Mouse (Mus musculus): ENCODE measurements at regions not wholly inside any gene's neighbourhood (a gene's known extent, or its start where the extent isn't known, plus 50 kb on each side); places are given as distances from the start of the nearest gene placed in this dataset.
"Not testable (repeated sequence)": the region's sequence is repeated elsewhere in the genome, so short reads cannot be mapped to it uniquely, and the experiment has no call there.

DNA sequence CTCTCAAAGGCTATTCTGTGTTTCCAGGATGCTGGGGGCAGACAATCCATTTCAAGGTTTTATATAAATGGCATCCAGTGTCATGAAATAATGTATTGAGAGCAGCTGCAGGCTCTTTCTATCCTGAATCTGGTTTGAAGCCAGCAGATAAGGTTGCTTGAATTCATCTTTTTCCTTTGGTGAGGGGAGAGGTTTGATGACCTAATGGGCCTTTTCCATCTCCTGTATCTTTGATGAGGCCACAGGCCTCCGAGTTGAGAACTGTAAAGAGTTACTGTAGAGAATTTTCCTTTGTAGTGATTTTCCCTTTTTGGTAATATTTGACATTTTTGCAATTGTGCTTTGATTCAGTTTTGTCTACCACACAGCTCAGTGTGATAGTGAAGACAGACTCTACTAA lies 458.8 kb upstream of the 1700008P02Rik start:
- DNase-seq, result no peak

DNA sequence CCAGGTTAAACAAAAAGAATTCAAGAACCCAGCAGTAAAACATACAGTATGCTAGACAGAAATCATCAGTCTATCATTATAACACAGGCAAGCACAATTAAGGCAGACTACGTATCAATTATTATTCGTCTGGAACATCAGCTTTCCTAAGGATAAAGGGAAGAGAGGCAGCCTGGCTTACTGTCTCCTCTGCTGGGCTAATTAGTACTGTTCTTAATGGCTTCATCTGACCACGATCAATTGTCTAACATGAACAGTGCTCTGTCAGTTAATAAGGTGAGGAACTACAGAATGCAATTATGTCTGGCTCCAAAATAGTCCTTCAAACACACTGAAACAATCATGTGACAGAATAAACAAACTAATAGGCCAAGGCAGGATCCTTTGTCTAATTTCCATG lies 456.6 kb upstream of the 1700008P02Rik start:
- DNase-seq, result no peak

DNA sequence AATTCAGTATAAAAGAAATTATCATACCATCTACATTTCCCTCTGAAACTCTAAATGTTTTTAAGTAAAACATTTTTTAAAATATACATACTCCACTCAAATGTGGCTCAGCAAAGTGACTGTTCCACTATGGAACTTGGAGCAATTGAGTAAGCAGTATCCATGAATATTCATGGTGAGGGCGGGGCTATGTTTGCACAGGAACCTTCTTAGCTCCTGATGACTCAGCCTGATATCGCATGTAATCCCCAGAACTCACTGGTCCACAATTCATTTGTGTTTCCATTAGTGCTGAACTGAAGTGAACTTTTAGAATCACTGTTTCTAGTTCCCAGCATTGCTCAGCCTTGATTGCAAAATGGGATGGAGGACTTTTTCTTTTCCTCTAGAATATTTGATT lies 454.2 kb upstream of the 1700008P02Rik start:
- no peak for DNase-seq

DNA sequence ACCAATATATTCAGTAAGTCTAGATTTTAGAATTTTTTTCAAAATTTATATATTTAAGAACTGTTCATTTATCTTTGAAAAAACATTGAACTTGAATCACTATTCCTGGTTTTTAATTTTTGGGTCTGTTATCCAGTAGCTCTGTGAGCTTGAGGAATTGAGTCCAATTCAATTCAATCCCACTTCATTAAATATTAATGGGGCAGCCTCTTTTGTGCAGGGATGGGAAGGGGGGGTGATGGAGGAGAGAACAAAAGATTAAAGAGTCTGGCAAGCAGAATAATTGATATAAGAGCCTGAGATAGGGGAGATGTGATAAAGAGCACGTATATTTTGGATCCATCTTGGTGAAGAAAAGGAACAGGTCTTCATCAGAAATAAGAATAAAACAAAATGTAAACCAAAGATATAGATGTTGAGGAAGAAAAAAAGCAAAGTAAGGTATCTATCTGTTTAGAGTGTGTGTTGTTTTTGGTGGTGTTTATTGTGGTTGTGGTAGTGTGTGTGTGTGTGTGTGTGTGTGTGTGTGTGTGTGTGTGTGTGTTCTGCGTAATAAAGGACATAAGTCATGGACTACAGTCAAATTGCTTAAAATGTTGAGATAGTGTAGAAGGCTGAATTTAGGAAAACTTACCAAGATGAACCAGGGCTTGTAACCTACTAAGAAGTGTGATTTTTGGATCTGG lies 421.3 kb upstream of the 1700008P02Rik start:
- no peak for DNase-seq

DNA sequence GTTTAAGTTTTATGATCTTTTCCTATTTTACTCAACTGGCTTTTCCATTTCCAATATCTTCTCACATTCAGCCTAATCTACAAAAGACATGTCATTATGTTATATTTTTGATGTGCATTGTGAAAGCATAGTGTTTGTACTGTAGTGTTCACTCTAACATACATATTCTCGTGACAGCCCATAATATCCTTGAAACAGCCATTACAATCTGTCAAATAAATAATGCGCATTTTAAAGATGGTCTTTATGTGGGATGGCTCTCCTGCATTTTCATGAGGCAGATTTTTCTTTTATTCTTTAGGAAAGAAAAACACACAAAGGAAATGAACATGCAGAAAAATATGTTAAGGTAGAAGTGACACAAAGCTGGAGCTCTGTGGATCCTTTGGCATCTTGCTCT lies 415.6 kb upstream of the 1700008P02Rik start:
- no peak for DNase-seq

DNA sequence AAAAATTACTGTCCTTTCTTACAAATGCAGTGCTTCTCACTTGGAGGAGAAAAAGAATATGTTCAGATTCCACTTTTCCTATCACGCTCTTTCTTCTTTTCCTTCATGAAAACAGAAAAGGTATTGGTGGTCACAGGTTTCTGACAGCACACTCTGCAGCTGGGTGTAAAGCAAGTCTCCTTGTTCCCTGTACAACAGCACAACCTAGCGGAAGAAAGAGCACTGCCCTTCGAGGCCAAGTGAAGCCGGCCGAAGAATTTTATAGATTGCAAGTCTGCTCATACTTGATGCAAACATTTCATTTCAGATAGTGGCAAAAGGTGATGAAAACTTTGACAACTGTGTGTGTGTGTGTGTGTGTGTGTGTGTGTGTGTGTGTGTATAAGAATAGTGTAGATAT lies 407.6 kb upstream of the 1700008P02Rik start:
- peak; percentile 7 for DNase-seq

DNA sequence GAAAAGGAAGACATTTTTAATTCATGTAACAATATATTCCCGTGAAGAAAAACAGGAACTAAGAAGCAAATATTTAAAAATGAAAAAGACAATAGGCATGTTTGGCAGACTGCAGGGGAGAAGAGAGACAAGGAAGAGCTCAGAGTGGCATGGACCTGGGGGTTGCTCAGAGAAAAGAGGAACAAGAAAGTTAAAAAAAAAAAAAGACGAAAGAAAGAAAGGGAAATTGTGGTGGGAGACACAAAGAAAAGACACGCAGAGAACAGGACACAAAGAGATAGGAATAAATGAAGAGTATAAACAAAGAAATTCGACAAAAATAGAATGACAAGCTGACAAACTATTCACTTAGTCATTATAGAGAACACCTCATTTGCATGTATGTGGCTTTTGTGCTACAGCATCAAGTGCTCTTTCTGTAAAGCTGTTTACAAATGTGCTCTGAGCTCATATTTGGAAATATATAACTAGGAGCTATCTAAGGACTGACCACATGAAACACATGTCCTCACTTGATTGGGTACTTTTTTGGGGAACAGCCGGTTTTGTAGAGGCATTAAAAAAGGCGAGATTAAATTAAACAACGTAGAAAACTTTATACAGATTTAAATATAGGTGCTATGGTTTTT lies 394.2 kb upstream of the 1700008P02Rik start:
- no peak for DNase-seq

DNA sequence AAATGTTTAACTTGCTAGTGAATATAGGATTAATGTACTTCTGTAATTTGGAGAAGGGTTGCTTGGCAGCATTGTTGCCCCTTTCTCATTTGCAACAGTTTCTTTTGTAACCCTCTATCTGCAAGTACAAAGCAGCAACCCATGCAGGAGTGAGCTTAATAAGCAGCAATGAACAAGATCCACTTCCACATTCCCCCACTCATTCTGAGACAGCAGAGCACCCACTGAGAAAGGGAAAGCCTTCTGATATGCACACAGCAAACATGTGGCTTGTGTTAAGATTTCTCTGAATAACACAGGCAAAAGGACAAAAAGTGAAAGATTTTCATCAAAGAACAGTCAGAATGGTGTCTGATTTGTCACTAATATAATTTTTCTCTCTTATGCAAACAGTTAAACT lies 393.3 kb upstream of the 1700008P02Rik start:
- DNase-seq, result no peak

DNA sequence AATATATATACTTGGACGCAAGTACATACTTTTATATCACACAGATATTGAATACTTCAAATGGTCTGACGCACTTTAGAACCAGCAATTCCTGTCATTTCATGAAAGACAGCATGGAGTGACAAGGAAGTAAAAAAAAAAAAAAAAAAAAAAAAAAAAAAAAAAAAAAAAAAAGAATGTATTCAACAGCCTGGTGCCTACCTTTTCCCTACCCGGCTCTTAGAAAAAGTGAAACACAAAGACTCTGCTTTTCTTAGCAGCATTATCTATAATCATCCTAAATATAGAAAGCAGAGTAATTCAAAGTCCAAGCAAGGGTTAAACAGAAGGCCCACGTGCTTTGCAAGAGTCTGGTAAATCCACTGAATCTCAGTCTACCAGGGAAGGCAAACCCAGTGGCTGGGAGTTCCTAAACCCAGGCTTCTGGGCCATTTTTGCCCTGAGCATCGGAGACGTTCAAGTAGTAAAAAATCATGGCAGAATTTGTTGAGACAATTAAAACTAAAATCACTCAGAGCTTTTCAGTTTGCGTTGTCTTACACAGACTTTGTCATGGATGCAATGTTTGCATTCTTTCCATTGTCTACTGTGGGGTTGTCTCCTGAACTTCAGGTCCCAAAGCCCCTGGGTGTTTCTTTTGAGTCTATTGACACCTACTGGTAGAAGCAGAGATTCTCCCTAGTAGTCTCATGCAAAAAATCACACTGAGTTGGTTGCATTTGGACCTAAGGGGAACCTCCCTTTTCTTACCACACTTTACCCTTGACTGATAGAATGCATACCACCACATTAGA lies 390.2 kb upstream of the 1700008P02Rik start:
- no peak for DNase-seq

DNA sequence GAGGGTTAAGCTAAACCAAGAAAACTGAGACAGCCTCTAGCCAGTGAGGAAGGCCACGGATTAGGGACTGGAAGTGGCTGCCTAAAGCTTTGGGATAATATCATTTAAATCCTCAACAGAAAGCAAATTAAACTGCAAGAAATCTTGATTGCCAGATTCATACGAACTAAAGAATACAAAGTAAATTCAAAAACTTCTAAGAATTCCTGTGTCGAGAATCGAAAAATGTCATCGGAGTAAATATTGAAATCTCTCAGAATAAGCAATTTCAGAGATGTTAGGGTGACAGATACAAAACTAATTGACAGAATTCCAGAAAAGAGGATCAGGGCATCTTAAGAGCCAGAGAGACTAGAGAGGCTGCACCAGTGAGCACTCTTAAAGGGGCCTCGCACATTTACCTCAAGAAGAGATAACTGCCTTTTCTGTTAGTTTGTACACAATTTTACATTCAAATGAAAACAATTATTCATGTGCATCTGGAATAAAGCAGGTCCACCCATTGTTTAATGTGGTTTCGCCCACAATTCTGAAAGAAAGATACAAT lies 388.5 kb upstream of the 1700008P02Rik start:
- DNase-seq, result no peak

DNA sequence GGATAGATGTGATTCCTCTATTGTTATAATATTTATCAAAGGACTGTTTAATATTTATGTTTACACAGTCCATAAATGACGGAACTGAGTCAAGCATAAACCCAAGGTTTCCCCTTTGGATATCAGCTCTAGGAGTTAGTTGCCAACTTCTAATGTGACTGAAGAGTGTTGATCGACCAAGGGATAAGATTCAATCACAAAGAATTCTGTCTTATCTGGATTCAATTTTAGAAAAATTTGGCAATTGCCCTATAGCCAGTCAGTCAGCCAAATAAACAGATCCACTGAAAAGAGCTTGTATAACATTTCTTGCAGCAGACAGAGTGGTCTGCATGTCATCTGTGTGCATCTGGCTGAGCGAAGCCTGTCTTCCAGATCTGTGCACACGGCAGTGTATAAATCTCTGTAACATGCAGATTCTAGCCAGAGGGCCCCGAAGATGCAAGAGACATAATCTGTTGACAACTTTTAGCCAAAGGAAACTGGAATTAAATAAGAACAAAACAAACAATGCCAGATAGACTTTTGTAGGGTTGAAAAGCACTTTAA lies 387.6 kb upstream of the 1700008P02Rik start:
- DNase-seq, result no peak

DNA sequence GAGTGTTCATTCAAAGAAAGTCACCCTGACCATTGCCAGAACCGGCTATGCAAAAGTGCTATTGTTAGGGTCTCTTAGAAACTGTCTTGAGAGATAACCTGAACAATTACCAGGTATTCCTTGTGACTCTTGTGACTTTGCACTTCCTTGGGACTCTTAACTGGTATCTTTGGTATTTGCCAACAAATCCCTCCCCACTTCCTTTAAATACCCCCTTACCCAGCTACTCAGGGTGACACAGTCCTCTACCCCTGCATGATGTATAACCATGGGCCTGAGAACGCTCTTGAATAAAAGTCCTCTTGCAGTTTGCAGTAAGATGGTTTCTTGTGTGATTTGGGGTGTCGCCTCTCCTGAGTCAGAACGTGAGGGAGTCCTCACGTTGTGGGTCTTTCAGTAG lies 371.5 kb upstream of the 1700008P02Rik start:
- not testable (repeated sequence) for DNase-seq

DNA sequence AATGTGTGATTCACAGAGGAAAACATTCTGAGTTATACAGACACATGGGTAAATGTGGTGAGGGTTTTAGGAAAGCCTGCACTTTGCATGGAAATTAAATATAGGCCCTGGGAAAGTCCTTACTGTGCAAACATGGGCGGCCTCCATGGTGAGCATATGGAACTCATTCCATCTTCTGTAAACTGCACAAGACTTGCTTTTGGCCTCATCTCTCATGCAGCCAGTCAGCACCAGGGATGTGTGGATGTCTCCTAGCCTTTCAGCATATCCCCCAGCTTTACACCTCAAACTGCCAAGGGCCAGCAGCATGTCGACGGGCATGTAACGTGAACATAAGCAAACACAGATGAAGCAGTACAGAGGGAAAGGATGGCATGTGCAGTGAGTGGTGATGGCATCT lies 364.7 kb upstream of the 1700008P02Rik start:
- DNase-seq, result no peak

DNA sequence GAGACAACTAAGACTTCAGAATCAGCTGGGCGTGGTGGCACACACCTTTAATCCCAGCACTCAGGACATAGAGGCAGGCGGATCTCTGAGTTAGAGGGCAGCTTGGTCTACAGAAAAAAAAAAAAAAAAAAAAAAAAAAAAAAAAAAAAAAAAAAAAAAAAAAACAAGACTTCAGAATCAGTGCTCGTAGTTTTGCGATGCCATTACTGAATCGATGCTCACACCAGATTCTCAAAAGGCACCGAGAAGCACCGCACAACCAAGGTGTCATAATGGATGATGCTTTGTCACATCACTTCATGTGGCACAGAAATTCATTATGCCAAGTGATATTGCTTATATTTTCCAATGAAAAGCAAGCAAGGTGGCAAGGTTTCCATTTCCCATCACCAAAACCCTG lies 337.4 kb upstream of the 1700008P02Rik start:
- DNase-seq, result no peak

DNA sequence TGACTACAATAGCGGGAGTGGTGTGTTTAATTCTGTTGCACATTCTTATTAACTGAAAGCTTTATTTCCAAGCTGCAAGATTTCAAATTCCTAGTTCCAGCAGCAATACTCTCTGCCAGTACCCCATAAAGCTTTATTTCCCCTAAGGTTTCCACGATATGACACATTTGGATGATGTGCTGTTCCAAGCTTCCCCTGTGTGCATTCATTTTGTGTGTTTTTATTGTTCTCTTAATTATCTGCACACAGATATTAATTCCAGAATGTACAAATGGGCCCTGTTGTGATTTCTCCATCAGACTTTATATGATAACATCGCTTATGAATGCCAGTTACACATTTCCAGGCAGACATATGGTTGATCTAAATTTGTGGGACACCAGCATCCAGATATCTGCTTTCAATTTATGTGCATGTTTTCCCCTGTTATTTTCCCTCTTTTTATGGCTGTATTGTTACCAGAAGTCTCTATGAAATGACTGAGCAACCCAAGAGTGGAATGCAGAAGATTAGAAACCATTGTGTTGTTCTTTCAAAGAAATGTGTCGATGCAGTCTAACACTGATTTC lies 312.4 kb upstream of the 1700008P02Rik start:
- DNase-seq, result no peak

DNA sequence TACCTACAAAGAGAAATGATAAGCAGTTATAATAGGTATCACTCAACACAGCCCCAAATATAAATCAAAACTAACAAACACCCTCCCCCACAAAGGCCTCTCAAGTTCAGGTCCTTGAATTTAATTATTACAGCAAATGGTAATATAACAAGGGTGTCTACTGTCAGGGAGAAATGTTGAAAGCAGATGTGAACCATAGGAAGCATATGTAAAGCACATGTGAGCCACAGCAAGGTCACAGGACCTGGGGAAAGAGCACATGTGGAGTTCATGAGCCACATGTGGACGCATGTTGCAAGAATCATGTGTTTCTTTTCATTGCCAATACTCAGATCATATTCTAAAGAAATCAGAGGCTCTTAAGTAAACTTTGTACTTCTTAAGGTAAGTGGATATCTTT lies 306.5 kb upstream of the 1700008P02Rik start:
- no peak for DNase-seq

DNA sequence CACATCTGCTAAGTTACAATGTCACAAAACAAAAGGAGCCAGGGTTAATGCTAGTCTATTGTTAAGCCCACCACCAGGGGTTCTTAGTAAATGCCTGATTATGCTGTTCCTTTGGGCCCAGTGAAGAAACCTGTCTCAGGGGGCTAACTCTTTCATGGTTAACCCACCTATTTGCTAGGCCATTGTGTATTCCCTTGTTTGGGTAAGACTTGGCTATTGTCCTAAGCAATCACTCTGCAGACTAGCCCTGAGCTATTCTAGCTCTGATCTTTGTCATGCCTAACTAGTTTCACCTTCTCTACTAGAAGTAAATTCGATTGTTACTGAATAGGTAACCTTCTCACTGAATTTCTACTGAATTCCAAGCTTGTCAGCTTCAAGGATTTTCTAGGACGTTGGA lies 302.4 kb upstream of the 1700008P02Rik start:
- not testable (repeated sequence) for DNase-seq

DNA sequence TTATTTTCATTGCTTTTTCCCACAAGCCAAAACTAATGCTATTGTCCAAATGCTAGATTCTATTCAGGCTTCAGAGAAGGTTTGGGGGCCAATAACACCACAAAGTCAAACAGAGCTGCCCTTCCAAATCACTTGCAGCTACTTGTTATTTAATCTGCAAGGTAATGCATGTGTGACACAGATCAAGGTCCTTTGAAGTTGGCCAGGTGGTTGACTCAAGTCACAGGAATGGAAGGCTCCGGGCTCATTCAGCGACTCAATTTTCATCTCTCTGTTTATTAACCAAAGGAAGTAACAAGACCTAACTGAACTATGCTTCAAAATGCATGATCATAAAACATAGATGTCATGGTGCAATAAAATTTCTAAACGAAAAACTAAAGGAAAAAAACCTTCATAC lies 300.0 kb upstream of the 1700008P02Rik start:
- no peak for DNase-seq

DNA sequence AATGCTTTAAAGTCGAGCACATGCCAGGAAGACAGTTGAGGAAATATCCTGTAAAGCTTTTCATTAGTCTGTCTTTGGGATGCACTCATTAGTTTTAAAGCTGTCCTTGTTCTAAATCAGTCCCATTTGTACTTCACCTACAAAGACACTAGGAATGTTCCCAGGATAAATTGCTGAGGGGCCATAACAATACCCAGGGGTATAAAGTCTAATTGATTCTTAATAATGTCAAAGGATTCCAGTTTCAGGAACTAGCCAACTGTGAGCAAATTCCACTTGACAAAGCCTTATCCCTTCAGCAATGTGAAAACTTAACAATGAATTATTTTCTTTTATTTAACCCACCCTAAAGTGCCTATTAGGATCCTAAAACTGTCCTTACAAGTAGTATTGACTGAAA lies 267.7 kb upstream of the 1700008P02Rik start:
- DNase-seq, result no peak

DNA sequence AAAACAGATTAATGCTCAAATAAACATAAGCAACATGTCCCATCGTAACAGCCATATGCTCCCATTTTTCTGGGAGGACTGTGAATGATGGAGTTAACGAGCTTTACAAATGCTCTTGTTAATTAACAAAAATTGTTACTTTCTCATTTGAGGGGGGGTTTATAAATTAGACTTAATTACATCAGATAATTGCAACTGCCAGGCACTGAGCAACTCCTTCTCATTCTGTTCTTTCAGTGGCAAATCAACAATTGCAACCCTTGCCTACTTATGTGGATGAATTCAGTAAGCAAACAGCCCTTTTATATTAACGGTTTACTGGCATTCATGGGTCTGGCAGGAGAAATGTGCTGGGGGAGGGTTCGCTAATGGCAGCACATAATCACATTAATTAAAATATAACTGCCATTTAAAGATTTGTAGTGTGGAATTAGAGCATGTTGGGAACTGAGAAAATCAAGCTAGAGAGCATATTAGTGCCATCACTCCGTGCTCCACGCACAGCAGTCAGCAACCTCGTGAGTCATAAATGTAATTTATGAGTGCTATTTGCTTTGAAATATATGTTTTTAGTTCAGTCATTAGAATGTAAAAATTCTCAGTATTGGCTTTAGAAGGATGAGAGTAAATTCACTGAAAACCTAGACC lies 266.9 kb upstream of the 1700008P02Rik start:
- no peak for DNase-seq

DNA sequence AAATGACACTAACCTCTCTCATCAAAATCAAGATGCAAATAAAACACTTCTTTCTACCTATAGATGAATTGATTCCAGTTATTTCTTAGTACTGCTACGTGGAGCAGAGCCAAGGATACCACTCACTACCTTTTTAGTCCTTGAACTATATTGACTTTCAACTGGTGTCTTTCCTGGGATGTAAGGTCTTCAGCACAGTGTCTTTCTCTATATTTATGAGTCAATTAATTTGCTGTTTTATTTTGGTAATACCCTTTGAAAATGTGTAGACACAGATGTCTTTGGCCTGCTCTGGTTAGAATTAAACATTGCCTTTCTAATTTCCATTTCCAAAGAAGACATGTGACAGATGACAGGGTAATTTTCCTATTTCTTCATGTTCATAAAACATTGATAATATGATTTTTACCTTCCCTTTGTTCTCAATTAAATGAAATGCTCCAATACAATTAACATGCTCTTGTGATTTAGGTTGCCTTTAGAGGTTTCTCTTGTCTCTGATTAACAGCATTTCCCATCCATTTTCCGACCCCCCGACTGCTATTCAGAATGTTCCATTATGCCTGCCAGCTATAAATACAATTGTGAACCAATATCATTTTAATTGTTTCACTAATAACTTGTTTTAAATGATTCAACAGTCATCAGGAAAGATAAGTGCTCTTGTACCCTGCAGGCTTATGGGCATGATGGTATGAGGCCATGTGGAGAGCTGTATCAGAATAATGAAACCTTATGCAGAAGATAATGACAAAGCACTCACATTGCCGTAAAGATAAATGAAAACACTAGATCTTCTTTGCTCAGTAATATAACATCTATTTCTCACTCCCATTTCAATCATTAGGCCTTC lies 266.2 kb upstream of the 1700008P02Rik start:
- DNase-seq, result no peak

DNA sequence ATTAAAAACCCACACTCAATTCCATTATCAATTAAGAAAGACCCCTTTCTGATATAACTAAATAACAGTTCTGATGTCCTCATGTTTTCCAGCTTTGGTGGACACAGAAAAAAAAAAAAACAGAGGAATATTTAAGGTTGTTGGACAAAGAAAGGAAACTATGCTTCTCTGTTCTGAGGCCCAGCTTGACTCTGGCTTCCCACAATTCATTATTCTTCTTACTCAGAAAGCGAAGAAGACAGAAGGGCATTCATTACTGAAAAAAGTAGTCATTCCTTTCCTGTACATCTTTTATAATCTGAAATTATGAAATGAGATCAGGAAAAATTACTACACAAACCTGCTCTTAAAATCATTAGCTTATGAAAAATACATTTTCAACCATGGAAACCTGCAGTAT lies 263.2 kb upstream of the 1700008P02Rik start:
- DNase-seq, result no peak

Data from liver (tissue).